Mouse (Mus musculus) midbrain, embryonic 12.5 days (tissue): ENCODE results near the gene Scnm1. TPM values are rescaled to one million over a fixed set of nuclear protein-coding genes. Genes with fewer than 3 reads are reported as not detected.

Source experiments
- ATAC-seq: fragments of 200-750 bp; cut with Nextera tagmentation; 2 replicates; pipeline ENCODE4 v1.8.0; 2017; ENCODE audit warnings: low read depth, moderate TSS enrichment, moderate library complexity; ENCODE audit not compliant: low FRiP score
- H3K27ac ChIP-seq: fragments of 300-500 bp; sonication (generic); replicated peaks from 2 replicates; pipeline ENCODE4 v1.5.1; 2016; ENCODE audit warnings: mild to moderate bottlenecking
- H3K27me3 ChIP-seq: fragments of 300-500 bp; sonication (generic); 2 replicates; pipeline ENCODE4 v1.6.1; 2016; ENCODE audit warnings: mild to moderate bottlenecking
- H3K36me3 ChIP-seq: fragments of 300-500 bp; sonication (generic); 2 replicates; pipeline ENCODE4 v1.6.1; 2016
- H3K4me1 ChIP-seq: fragments of 300-500 bp; sonication (generic); 2 replicates; pipeline ENCODE4 v1.6.1; 2016
- H3K4me2 ChIP-seq: fragments of 300-500 bp; sonication (generic); replicated peaks from 2 replicates; pipeline ENCODE4 v1.6.1; 2016; ENCODE audit warnings: mild to moderate bottlenecking, moderate library complexity
- H3K4me3 ChIP-seq: fragments of 300-500 bp; sonication (generic); 2 replicates; pipeline ENCODE4 v1.5.1; 2016; ENCODE audit warnings: mild to moderate bottlenecking
- H3K9ac ChIP-seq: fragments of 300-500 bp; sonication (generic); replicated peaks from 2 replicates; pipeline ENCODE4 v1.6.1; 2016; ENCODE audit warnings: mild to moderate bottlenecking, moderate library complexity
- H3K9me3 ChIP-seq: fragments of 300-500 bp; sonication (generic); 2 replicates; pipeline ENCODE4 v1.6.1; 2016; ENCODE audit warnings: mild to moderate bottlenecking
- WGBS: fragments of 180-500 bp; shearing (Covaris S2); methylation state at CpG from one replicate; pipeline ENCODE4 v1.1.7; 2016; 5-methylcytosine and 5-hydroxymethylcytosine counted together
- polyA plus RNA-seq: library from polyadenylated mRNA; unstranded; fragments of >200 nt; fragmentation: Nextera tagmentation; extraction: Ambion mirVana; gene quantifications from 2 replicates; pipeline ENCODE4 v1.2.1, GENCODE M21; 2016

Gene Scnm1
- polyA plus RNA-seq, 1 experiment from 2014 or later = 86.7 TPM

DNA sequence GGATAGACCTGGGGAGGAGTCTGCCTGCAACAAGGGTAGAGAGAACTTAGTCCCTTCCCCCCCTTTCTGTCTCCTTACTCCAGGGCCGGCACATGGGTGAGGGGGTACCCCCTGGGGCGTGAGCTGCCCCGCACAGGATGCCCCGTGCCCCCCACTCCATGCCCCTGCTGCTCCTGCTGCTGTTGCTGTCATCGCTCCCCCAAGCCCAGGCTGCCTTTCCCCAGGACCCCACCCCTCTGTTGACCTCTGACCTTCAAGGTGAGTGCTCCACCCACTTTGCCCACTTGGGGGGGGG is 30.4 kb upstream of the Scnm1 start:
- Histone ChIP-seq H3K9ac (0 out of 2 replicates have a peak overlapping the region, but pooled peaks have one; percentile 24), H3K4me1 (peaks cover 40% of the 10 kb centered on the region), H3K36me3 (peaks cover 51% of the 10 kb centered on the region), H3K4me3 (no peak overlapping the region), H3K27ac (no peak overlapping the region), H3K4me2 (peak overlapping the region; percentile 77; the same call in 1 of the 2 replicates), H3K27me3 (peaks cover 15% of the 10 kb centered on the region), H3K9me3 (no peaks in the 10 kb centered on the region)
- ATAC-seq = no peak
- 82% methylated on average over 4 of the region's 5 CpGs for WGBS

DNA sequence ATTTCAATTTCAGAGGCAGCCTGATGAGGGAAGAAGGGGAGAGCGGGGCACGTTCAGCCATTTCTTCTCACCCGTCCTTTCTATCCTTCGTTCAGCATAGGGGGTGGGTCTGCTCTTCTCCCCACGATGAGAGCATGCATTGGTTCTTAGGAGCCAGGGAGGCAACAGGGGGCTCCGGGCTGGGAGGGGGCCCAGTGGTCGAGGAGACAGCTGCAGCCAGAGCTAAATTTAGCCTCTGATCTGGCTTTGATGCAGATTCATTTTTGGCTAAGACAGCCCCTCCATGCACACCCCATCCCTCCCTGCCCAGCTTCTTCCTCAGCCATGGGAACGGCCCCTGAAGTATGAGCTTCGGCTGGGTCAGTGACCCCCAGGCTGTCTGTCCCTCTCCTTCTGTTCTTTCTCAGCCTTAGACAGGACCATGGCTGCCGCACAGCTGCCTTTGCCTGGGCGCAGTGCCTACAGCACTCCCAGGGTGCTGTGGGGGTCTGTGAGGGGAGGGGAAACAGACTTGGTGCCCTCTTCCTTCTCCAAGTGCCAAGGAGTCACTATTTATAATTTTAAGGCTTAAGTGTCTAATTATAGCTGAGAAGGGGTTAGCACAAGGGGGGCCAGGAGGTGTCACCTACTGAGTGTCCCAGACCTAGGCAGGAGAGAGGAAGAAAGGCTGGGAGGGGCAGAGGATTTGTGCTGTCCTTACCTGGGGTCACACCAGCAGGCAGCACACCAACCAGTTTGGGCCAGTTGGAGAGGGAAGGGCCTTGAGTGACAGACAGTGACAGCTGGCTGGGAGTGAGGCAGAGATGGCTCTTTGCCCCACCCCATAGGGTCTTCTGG is 29.8 kb upstream of the Scnm1 start:
- 64% methylated on average over 11 of the region's 11 CpGs for WGBS
- H3K9me3 ChIP-seq = no peaks in the 10 kb centered on the region
- H3K4me1 ChIP-seq = peaks cover 40% of the 10 kb centered on the region
- peaks cover 45% of the 10 kb centered on the region for H3K36me3 ChIP-seq
- peak overlapping the region; percentile 82 for H3K4me3 ChIP-seq
- no peak overlapping the region; the same call in 1 of the 2 replicates for H3K27ac ChIP-seq
- H3K4me2 ChIP-seq = peak overlapping the region; percentile 77
- no peak for ATAC-seq
- H3K9ac ChIP-seq = no peak overlapping the region; the same call in 1 of the 2 replicates
- H3K27me3 ChIP-seq = peaks cover 15% of the 10 kb centered on the region

DNA sequence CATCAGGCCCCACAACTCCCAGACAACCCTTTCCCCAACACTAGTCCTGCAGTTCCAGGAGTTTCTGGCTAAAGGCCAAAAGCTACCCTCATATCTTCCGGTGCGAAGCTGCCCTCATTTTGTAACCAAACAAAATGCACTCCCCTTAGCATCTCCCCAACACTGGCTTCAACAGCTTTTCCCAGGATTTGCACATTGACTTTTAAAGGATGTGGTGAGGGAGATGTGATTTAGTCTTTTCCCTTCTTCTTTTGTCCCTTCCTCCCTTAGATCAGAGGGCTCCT is 28.5 kb upstream of the Scnm1 start:
- Histone ChIP-seq H3K36me3 (peaks cover 32% of the 10 kb centered on the region), H3K9me3 (no peaks in the 10 kb centered on the region), H3K9ac (peak overlapping the region; percentile 89), H3K4me3 (peak overlapping the region; percentile 82), H3K27me3 (peaks cover 11% of the 10 kb centered on the region), H3K4me2 (peak overlapping the region; percentile 77), H3K4me1 (peaks cover 40% of the 10 kb centered on the region), H3K27ac (peak overlapping the region; percentile 86; the same call in 1 of the 2 replicates)
- 41% methylated on average over 2 of the region's 2 CpGs for WGBS
- ATAC-seq = no peak

DNA sequence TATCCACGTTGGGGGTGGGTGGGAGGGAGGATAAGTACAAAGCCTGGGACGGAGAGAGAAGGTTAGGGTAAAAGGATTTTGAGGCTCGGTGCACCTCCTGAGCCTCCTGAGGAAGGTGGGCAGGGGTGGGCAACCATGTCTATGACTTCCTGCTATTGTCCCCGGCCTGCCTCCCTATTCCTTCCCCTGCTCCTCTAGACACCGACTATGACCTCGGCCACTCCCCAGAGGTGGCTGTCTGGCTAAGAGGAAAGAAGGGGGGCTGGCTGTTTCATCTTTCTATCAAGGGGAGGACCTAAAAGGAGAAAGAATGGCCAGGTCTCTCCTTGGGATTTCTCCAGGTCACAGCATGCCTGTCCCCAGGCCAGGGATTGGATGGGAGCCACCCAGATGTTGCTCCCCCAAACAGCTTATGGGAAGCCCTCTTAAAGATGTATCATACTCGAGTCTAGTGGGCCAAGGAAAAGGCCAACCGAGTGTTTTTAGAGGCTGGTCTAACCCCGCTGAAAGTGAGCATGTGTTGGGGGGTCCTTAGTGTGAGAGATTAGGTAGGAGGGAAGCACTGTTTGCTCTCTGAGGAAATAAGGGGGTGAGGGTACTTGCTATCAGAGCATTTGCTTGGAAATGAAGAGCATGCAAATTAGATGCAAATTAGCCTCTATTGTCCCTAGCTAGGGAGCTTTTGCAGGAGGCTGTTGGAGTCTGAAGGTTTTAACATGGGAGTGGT is 28.0 kb upstream of the Scnm1 start:
- H3K9ac ChIP-seq = peak overlapping the region; percentile 89
- no peaks in the 10 kb centered on the region for H3K9me3 ChIP-seq
- H3K27me3 ChIP-seq = peaks cover 11% of the 10 kb centered on the region
- no peak for ATAC-seq
- H3K36me3 ChIP-seq = peaks cover 27% of the 10 kb centered on the region
- H3K4me1 ChIP-seq = peaks cover 40% of the 10 kb centered on the region
- H3K4me2 ChIP-seq = peak overlapping the region; percentile 77
- WGBS = 2% methylated on average over 9 of the region's 9 CpGs
- peak overlapping the region; percentile 86 for H3K27ac ChIP-seq
- peak overlapping the region; percentile 82 for H3K4me3 ChIP-seq

DNA sequence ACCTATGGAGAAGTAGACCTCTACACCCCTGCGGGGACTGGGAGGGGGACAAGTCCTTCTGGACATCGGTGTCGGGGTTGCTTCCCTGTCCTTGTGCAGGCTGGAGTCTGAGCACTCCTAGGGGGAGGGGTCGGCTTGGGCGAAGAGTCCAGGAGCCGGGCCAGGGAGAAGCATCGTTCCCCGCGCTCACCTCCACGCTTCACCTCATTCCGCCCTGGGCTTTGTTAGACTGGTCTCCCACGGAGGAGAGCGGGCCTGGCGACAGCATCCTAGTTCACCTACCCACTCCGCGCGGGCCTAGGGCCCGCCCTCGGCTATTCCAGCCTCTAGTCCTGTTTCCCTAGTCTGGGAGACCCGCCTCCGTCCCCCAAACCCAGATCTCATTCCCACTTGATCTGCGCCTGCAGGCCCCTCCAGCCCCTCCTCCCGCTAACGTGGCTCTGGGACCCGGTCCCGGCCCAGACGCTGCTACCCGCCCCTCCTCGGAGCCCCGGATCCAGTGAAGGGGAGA is 27.3 kb upstream of the Scnm1 start:
- Histone ChIP-seq H3K4me2 (peak overlapping the region; percentile 77), H3K4me1 (peaks cover 40% of the 10 kb centered on the region), H3K27ac (peak overlapping the region; percentile 86), H3K9ac (peak overlapping the region; percentile 89), H3K27me3 (peaks cover 11% of the 10 kb centered on the region), H3K9me3 (no peaks in the 10 kb centered on the region), H3K36me3 (peaks cover 20% of the 10 kb centered on the region), H3K4me3 (peak overlapping the region; percentile 82)
- ATAC-seq = peak; percentile 20
- WGBS = 2% methylated on average over 30 of the region's 30 CpGs

DNA sequence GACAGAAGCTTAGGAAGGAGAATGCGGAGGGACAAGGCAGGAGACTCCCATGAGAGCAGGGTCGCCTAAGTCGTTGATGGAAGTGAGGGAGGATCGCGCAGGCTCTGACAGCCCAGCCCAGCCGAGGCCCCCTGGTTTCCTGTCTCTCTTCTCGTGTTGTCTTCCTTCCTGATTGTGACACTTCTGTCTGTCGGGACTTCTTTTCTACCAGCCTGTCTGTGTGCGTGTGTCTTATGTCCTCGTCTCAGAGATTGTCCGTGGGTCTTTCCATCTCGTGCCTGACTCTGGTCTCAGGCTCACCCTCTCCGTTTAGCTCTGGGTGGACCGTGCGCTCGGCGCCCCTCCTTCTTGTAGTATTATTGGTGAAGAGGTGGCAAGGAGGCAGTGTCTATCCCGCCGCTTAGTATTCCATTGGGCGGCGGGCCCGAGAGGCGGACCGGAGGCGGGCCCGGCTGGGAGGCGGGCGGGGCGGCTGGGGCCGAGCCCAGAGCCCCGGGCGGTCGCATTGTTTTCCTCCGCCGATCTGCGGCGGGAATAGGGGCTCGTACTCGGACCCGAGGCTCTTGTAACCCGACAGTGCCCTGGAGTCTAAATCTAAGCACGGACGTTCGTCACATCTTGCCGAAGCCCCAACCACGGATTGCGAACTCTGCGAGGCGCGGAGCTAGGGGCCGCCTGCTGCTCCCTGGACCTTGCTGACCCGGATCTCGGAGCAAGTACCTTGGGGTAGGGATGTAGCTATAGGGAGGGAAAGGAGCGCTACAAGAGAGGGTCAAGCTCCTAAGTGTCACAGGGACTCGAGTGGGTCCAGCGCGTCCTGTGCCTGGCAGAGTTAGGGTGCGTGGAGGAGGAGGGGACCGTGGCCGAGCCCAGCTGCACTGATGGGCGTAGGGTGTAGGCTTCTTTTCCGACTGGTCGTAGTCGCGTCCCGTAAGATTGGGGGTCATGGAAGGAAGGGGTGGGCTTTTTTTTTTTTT is 26.5 kb upstream of the Scnm1 start, which contains the start of gene Sema6c:
Gene Sema6c, plus strand, starts transcription at position 471 of the 977 bp plus-strand sequence.
- peak within 1 kb of the TSS; percentile 77 for H3K4me2 ChIP-seq
- peak within 1 kb of the TSS; percentile 89 for H3K9ac ChIP-seq
- peak within 1 kb of the TSS; percentile 86 for H3K27ac ChIP-seq
- under 1% methylated on average over 66 of the region's 66 CpGs for WGBS
- no peaks in the 10 kb centered on the region for H3K9me3 ChIP-seq
- peak; percentile 97 for ATAC-seq
- peaks cover 40% of the 10 kb centered on the region for H3K4me1 ChIP-seq
- H3K4me3 ChIP-seq = peak within 1 kb of the TSS; percentile 82
- H3K27me3 ChIP-seq = peaks cover 11% of the 10 kb centered on the region
- peaks cover 12% of the 10 kb centered on the region for H3K36me3 ChIP-seq

DNA sequence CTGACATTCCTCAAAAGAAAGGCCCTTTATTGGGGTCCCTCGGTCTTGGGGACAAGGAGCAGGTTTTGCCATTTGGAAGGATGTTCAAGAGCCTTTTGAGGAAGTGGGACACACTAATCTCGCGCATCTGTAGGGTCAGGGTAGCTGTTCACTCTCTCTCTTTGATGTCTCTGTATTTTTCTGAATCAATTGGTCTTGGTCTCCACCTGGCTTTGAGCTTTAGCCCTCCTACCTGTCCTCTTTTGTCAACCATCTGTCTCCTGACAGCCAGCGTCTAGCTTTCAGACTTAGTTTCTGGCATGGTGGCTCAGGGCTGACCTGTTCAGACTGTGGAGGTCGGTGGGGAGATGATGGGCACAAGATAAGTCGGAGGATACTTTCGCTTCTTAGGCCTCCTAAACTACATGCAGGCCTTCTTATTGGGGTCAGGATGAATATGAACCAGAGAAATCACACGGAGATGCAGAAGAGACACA is 25.7 kb upstream of the Scnm1 start:
- Histone ChIP-seq H3K27me3 (peaks cover 11% of the 10 kb centered on the region), H3K27ac (peak overlapping the region; percentile 86; the same call in 1 of the 2 replicates), H3K4me1 (peaks cover 40% of the 10 kb centered on the region), H3K4me3 (peak overlapping the region; percentile 82), H3K36me3 (peaks cover 5% of the 10 kb centered on the region; the same call in 1 of the 2 replicates), H3K9ac (peak overlapping the region; percentile 48), H3K9me3 (no peaks in the 10 kb centered on the region), H3K4me2 (peak overlapping the region; percentile 77)
- WGBS = 14% methylated on average over 8 of the region's 8 CpGs
- ATAC-seq = no peak

DNA sequence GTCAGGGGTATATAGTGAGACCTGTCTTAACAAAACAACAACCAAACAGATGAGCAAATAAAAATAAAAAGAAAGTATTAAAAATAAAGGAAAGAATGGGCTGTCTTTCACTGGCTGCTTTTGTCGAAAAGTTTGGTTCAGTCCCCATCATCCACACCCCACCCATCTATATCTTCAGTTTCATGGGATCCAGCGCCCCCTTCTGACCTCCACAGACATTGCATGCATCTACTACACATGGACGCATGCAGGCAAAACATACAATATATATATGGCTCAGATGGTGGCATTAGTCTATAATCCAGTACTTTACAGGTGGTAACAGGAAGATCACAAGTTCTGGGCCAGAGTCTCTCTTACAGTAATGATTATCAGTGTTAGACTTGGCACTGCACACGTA is 20.1 kb upstream of the Scnm1 start:
- no peaks in the 10 kb centered on the region for H3K36me3 ChIP-seq
- 58% methylated on average over 4 of the region's 4 CpGs for WGBS
- no peaks in the 10 kb centered on the region for H3K9me3 ChIP-seq
- H3K27ac ChIP-seq = no peak overlapping the region
- no peaks in the 10 kb centered on the region for H3K4me1 ChIP-seq
- H3K27me3 ChIP-seq = peaks cover 3% of the 10 kb centered on the region
- H3K4me2 ChIP-seq = no peak overlapping the region
- H3K4me3 ChIP-seq = no peak overlapping the region
- ATAC-seq = no peak
- H3K9ac ChIP-seq = no peak overlapping the region

DNA sequence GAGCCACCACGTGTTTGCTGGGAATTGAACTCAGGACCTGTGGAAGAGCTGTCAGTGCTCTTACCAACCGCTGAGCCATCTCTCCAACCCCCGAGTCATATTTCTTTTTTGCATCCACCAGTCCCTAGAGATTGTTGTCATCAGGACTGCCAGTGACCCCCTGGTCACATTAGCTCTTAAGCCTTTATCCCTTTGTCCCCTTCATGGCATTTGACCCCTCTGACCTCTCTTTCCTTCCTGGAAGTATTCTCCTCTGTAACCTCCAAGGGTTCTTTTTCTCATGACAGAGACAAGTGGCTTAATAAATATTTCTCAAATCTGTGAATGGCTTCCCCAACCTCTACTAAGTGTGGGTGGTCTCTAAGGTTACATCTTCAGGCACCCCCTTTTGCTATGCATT is 14.1 kb upstream of the Scnm1 start:
- Histone ChIP-seq H3K4me3 (no peak overlapping the region), H3K36me3 (no peaks in the 10 kb centered on the region), H3K9ac (no peak overlapping the region), H3K9me3 (no peaks in the 10 kb centered on the region), H3K4me2 (no peak overlapping the region), H3K27me3 (no peaks in the 10 kb centered on the region), H3K27ac (no peak overlapping the region), H3K4me1 (no peaks in the 10 kb centered on the region)
- WGBS = 57% methylated on average over 3 of the region's 3 CpGs
- no peak for ATAC-seq

DNA sequence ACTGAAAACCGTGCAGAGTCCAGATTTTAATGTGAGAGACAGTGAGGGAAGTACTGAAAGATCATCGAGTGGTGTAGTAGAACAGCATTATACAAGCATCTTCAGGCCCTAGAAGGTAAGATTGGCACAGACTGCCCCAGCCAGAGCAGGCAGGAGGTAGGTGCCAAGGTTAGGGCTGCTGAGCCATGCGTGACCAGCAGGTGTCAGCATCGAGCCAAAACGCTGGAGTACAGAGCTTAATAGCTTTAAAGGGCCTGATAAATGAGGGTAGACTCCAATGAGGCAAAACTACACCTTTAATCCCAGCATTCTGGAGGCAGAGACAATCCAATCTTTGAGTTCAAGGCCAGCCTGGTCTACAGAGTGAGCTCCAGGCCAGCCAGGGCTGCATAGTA is 8.8 kb upstream of the Scnm1 start:
- ATAC-seq = peak; percentile 65
- H3K4me2 ChIP-seq = no peak overlapping the region
- no peaks in the 10 kb centered on the region for H3K27me3 ChIP-seq
- H3K27ac ChIP-seq = no peak overlapping the region
- WGBS = 13% methylated on average over 5 of the region's 5 CpGs
- H3K36me3 ChIP-seq = peaks cover 12% of the 10 kb centered on the region
- H3K4me3 ChIP-seq = no peak overlapping the region
- H3K9ac ChIP-seq = no peak overlapping the region
- H3K4me1 ChIP-seq = no peaks in the 10 kb centered on the region
- H3K9me3 ChIP-seq = no peaks in the 10 kb centered on the region

DNA sequence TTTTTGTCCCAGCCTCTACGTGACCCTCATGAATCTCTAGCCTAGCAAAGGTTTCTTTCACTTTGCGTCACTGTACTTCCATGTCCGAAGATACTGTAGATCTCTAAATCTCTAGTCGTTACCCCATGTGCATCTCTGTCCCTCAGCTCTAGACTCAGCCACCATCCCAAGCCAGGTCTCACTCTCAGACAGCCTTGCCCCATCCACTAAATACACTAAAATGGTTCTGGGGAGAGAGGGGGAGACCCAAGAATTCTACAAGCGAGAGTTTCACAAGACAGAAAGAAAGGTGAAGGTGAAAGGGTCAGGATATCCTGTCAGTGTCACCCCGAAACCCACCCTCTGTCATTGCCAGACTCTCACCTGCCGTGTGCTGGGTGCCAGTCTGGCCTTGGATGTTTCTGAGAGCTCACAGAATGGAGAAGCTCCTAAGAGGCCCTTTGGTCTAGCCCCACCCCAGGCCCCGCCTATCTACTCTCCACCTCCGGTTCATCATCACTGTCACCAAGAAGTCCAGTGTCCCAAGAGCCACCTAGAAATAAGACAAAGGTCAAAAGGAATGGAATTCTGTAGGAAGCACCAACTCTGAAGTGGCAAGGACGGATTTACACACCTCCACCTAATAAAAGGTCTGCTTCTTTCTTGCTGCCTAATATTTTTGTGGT is 8.3 kb upstream of the Scnm1 start, which contains the start of gene Tnfaip8l2:
Gene Tnfaip8l2, minus strand, starts transcription at position 409 of the 665 bp plus-strand sequence.
- 86% methylated on average over 10 of the region's 10 CpGs for WGBS
- H3K27ac ChIP-seq = no peak within 1 kb of the TSS
- H3K27me3 ChIP-seq = no peaks in the 10 kb centered on the region
- no peak within 1 kb of the TSS for H3K4me3 ChIP-seq
- H3K4me2 ChIP-seq = no peak within 1 kb of the TSS
- H3K9ac ChIP-seq = no peak within 1 kb of the TSS
- H3K36me3 ChIP-seq = peaks cover 12% of the 10 kb centered on the region
- no peaks in the 10 kb centered on the region for H3K4me1 ChIP-seq
- no peaks in the 10 kb centered on the region for H3K9me3 ChIP-seq
- ATAC-seq = no peak
